Mouse (Mus musculus) B cell, adult 67 days (primary cell): Measurements from ENCODE around the gene Gm7145. TPM values are rescaled to one million over a fixed set of nuclear protein-coding genes. Genes with fewer than 3 reads are reported as not detected.

Experiments
- total RNA-seq, 2 experiments: library from RNA; stranded (reverse); gene quantifications; 4 replicates each; pipeline ENCODE4 v1.2.4; 2023

The Gm7145 gene
- total RNA-seq: not detected

GRCm38 (mm10) chr1:117965639-117966038 lies at the start of gene Gm7145:
Gene Gm7145 (plus strand): TSS chr1:117965939.

GRCm38 (mm10) chr1:117927715-117928114 lies 38.0 kb upstream of the Gm7145 start, which contains the start of gene Gm28168:
Gene Gm28168 (plus strand): TSS chr1:117928015.

Other genes with a start within 250 kb of the Gm7145 start
- not detected for gene B020011L13Rik, start 184.8 kb upstream of the Gm7145 start, total RNA-seq
- gene Gm28360, start 135.9 kb upstream of the Gm7145 start, total RNA-seq: not detected
- not detected for gene Gm28168, start 37.9 kb upstream of the Gm7145 start, total RNA-seq
- gene Gm29106, start 210.6 kb downstream of the Gm7145 start, total RNA-seq: not detected